Mouse (Mus musculus) cerebellum, adult 9-10 months (tissue): ENCODE data around the gene Pnisr.

Experiments
- DNase-seq: peaks from one replicate; pipeline ENCODE4 v3.0.0; 2022

The Pnisr gene

DNA sequence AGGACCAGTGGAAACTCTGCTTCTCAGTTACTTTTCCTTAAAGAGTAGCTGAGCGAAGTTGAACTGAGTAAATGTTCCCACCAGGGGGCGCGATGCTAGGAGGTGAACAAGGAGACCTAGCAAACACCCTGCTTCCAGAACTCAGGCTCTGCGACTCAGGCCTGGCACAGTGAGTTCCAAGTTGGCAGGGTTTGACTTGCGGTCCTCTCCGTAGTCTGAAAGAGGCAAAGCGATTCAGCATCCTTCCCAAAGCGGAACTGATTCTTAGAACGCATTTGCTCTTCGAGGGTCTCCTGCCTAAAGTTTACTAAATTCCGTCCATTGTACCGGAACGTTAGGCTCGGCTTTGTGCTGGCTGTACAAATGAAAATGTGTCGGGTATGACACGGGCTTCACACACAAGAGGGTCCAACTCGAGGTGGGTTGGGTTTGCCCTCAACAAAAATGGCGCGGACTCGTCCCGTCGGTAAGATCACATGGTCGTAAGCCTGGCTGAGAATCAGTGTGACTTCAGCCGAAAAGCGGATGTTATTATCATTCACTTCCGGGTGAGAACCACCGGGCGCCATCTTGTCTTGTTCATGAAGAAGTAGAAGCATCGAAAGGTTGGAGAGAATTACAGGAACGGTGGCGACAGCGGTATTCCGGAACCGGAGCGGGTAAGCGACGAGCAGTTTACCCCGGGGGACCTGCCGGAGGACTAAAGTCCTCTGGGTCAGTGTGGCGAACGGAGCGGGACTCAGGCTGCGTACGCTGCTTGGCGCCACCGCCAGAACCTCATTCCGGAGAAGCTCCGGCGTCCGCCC, at the start of gene Pnisr:
Gene Pnisr, plus strand, starts transcription at position 103 of the 806 bp plus-strand sequence.
- peak; percentile 98 for DNase-seq

- DNase-seq: no peak
These were observed 46.4 kb upstream of the Pnisr start for GRCm38 (mm10) chr4:21801013-21801412.

- no peak for DNase-seq
These were observed 45.8 kb upstream of the Pnisr start for GRCm38 (mm10) chr4:21801620-21802019.

DNA sequence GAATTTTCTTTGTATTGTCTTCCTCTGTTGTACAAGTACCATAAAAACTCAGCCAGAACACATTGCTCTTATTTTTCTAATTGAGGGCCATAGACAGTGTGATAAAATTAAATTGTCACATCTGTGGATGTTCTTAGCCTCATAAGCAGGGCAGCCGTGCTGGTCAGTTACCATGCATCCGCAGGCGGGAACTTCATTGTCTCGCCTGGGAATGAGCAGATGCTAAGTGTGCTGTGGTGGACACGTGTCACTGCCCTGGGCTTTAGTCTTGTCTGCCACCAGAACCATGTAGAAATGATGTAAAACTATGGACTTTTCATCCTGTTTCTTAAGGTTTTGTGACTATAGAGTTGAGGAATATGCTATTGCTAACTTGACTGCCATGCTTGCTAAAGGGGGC, 40.2 kb upstream of the Pnisr start:
- no peak for DNase-seq

- no peak for DNase-seq
These were observed 36.8 kb upstream of the Pnisr start for GRCm38 (mm10) chr4:21810608-21811007.

DNA sequence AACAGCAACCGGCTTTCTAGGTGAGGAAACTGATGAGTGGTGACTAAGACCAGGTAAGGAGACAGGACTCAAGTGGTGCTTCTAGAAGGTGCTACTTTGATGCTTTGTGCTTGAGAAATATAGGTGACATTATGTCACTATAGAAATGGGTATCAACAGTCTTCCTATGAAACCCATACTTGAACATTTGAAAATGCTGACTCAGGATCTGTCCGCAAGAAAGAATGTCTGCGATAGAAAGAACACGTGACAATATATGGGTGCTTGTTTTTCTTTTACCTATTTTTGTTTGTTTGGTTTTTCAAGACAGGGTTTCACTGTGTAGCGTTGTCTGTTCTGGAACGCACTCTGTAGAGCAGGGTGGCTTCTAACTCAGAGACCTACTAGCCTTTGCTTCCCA, 34.7 kb upstream of the Pnisr start:
- no peak for DNase-seq

- peak; percentile 53 for DNase-seq
These were observed 33.4 kb upstream of the Pnisr start for GRCm38 (mm10) chr4:21814029-21814428.

- no peak for DNase-seq
These were observed 20.8 kb upstream of the Pnisr start for GRCm38 (mm10) chr4:21826616-21827015.

- DNase-seq: no peak
These were observed 14.5 kb upstream of the Pnisr start for GRCm38 (mm10) chr4:21832844-21833243.

DNA sequence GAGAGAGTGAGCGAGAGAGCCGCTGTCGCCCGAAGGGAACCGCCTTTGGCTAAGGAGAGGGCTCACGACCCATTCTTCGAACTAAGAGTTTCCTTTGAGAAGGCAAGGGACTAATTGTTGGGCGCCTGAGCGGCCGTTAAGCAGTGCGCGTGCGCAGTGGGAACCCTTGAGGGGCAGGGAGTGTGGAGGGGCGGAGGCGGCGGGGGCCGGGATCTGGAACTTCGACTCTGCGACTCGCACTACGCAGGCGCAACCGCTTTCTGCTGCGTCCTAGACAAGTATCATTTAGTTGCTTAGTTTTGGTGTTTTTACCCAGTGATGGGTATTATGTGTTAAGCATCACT, 876 bp downstream of the Pnisr start:
- peak; percentile 86 for DNase-seq

DNA sequence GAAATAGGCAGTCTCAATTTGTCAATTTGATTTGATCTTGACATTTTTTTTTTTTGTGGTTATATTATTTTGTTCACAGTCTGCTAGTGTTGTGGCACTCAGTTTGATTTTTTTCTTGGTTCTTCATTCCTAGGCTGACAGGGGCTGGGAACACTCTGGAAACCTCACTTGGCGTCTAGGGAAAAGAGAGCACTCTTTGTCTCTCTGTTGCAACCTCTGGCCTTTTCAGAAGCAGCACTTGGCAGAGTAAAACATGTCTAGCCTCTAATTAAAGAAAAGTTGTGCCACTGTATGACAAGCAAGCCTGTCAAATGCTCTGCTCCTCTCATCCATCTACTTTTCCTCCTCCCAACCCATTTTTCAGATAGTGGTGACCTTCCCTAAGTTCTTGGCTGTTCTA, 10.1 kb downstream of the Pnisr start:
- no peak for DNase-seq

GRCm38 (mm10) chr4:21865226-21865625, 17.8 kb downstream of the Pnisr start:
- no peak for DNase-seq

- no peak for DNase-seq
These were observed 31.4 kb downstream of the Pnisr start for GRCm38 (mm10) chr4:21878776-21879175.

DNA sequence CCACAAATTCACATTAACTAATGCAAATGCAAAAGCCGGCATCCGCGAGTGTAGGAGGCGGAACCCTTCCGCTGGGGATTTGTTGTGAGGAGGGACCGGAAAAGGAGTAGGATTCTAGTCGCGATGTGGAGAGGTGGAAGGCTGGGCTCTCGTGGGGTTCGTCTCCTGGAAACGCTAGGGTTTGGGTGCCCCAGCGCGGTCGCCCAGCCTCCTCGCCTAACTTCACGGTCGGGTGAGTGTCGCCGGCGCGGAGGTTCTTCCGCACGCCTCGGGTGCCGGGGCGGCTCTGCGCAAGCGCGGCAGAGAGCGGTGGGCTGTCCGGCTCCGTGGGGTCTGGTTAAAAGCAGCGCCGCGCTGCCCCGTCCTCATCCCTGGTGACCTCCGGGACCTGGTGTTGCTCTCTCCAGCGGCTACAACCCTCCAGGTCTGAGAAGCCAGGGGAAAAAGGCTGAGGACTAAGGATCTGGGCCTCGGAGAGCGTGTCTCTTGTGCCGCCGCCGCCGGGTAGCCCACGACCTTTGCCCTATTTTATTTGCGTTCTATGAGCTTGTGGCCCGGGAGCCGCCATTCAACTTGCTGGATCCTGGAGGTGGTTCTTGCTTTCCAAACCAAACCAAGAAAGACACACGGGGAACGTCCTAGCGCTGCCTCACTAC, 32.3 kb downstream of the Pnisr start, which contains the start of gene Coq3:
Gene Coq3, plus strand, starts transcription at position 109 of the 656 bp plus-strand sequence.
- peak; percentile 80 for DNase-seq

DNA sequence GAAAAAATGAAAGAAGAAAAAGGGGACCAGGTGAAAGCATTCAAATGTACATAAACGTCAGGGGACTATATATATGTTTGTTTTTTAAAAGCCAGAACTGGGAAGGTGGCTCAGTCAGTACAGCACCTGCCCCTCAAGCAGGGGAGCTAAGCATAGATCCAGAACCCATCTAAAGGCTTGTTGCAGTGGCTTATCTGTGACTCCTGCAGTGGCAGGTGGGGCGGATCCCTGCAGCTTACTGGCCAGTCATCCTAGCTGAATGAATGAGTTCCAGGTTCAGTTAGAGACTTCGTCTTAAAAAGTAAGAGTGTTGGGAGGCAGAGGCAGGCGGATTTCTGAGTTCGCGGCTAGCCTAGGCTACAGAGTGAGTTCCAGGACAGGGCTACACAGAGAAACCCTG, 35.4 kb downstream of the Pnisr start:
- DNase-seq: no peak

DNA sequence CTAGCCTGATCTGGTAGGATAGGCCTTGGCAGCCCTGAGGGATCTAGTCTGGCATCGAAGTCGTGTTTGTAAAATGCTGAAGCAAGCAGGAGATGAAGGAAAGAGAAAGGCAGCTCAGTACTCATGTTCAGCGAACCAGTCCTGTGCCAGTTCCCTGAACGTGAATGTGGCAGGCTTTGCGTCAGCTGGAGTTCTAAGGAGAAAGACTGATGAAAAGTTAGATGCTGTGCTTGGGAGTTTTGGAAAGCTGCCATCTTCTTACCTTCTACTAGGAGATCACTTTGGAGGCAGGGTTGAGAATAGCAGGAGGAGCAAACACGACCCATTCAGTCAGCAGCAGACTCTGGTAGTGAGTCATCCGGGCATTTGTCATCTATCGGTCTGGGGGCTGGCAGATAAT, 38.4 kb downstream of the Pnisr start:
- DNase-seq: no peak
